Mouse (Mus musculus) kidney, adult 2 months (tissue): Measurements from ENCODE around the gene Plekha6.

Experiments
- CTCF ChIP-seq: fragments of 200-500 bp; conservative IDR thresholded peaks from 2 replicates; pipeline ENCODE4 v1.5.1; 2011; ENCODE audit warnings: low read depth, mild to moderate bottlenecking, control low read depth, low read length, moderate library complexity, mixed read lengths; ENCODE audit not compliant: insufficient read depth, insufficient read length
- POLR2A ChIP-seq: fragments of 200-500 bp; IDR thresholded peaks from one replicate; pipeline ENCODE4 v1.6.1; 2011; ENCODE audit warnings: low read depth, low read length, control low read depth

DNA sequence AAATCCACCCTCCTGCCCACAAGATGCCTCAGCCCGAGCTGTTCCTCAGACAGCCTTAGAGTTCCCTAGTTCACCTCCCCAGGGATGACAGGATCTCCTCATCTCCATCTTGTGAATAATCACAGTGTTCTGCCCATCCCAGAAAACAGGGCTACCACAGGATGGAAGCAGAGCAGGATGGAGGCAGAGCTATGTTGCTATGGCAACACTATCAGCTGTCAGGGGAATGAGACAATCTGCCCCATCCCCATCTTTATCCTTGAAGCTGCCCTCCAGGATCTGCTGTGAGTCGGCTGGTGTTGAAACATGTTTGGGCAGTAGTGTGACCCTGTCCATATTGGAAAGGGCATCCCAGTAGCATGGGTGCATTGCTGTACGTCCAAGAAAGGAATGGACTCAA is 167.1 kb downstream of the Plekha6 start:
- TF ChIP-seq CTCF: no peak
- TF ChIP-seq POLR2A: no peak
